Mouse (Mus musculus) natural killer cell, adult 2 months (primary cell): ENCODE results near the gene Cmtm8.

Experiments
- DNase-seq, 2 experiments: peaks; one replicate each; pipeline ENCODE4 v3.0.0; 2022; ENCODE audit warnings: low spot score in 2 of 2

Gene Cmtm8

GRCm38 (mm10) chr9:114844017-114844662 is at the start of gene Cmtm8:
Gene Cmtm8, minus strand, starts transcription at chr9:114844156.
- DNase-seq = peak; percentile 18 to 45

- DNase-seq = no peak
Observed at GRCm38 (mm10) chr9:114892974-114893373, 49.0 kb upstream of the Cmtm8 start.

GRCm38 (mm10) chr9:114890377-114890776 is 46.4 kb upstream of the Cmtm8 start:
- no peak for DNase-seq

GRCm38 (mm10) chr9:114888856-114889407 is 45.0 kb upstream of the Cmtm8 start:
- no peak for DNase-seq

GRCm38 (mm10) chr9:114887699-114888098 is 43.7 kb upstream of the Cmtm8 start:
- DNase-seq = peak in 1 of 2 experiments; percentile 13

- DNase-seq = no peak
Observed at GRCm38 (mm10) chr9:114885991-114886662, 42.2 kb upstream of the Cmtm8 start.

- no peak for DNase-seq
Observed at GRCm38 (mm10) chr9:114885564-114885963, 41.6 kb upstream of the Cmtm8 start.

- DNase-seq = no peak
Observed at GRCm38 (mm10) chr9:114881977-114882376, 38.0 kb upstream of the Cmtm8 start.

GRCm38 (mm10) chr9:114855327-114855726 is 11.4 kb upstream of the Cmtm8 start:
- no peak for DNase-seq

GRCm38 (mm10) chr9:114854686-114855085 is 10.7 kb upstream of the Cmtm8 start:
- no peak for DNase-seq

GRCm38 (mm10) chr9:114853336-114853735 is 9.4 kb upstream of the Cmtm8 start:
- no peak for DNase-seq

GRCm38 (mm10) chr9:114851419-114852190 is 7.6 kb upstream of the Cmtm8 start:
- DNase-seq = no peak

- peak in 1 of 2 experiments; percentile 13 for DNase-seq
Observed at GRCm38 (mm10) chr9:114843634-114844016, 331 bp downstream of the Cmtm8 start.

- DNase-seq = no peak
Observed at GRCm38 (mm10) chr9:114842886-114843285, 1.1 kb downstream of the Cmtm8 start.

GRCm38 (mm10) chr9:114842269-114842668 is 1.7 kb downstream of the Cmtm8 start:
- no peak for DNase-seq

GRCm38 (mm10) chr9:114838870-114839269 is 5.1 kb downstream of the Cmtm8 start:
- DNase-seq = no peak

- no peak for DNase-seq
Observed at GRCm38 (mm10) chr9:114831527-114831926, 12.4 kb downstream of the Cmtm8 start.

GRCm38 (mm10) chr9:114830351-114830750 is 13.6 kb downstream of the Cmtm8 start:
- no peak for DNase-seq

GRCm38 (mm10) chr9:114829669-114830068 is 14.3 kb downstream of the Cmtm8 start:
- DNase-seq = no peak

- no peak for DNase-seq
Observed at GRCm38 (mm10) chr9:114828377-114828776, 15.6 kb downstream of the Cmtm8 start.

GRCm38 (mm10) chr9:114827242-114827852 is 16.6 kb downstream of the Cmtm8 start:
- no peak for DNase-seq

GRCm38 (mm10) chr9:114824166-114824565 is 19.8 kb downstream of the Cmtm8 start:
- DNase-seq = no peak
